Mouse (Mus musculus): ENCODE measurements at regions not wholly inside any gene's neighbourhood (a gene's known extent, or its start where the extent isn't known, plus 50 kb on each side); places are given as distances from the start of the nearest gene placed in this dataset.
A peak's percentile ranks its signal among the peaks of the same experiment; 100 is the strongest.

DNA sequence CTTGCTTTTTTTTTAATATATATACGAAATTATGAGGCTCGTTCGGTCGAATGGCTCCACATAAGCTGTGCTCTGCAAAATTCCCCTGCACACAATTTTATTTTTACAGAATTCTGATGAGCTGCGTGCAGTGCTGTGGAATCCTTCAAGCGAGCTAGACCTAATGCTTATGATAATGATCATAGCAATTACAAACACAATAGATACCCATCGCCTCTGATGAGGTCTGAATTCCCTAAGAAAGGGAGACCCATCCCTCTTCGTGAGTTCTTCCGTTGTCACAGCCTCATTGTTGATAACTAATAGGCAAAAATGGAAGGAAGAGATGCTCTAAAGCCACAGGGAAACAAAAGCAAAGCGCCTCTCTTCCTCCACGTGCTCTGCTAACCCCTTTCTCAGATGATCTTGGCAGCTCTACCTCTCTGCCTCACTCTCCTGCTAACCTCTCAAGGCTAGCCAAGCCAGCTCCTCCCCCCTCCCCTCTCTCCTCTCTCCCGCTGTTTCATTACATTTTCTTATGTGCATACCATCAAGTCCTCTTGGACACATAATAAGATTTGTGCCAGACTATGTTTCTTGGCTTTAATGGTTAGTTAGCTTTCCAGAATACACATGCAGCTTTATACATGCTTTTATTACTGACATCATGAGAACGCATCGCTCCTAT, 367.7 kb upstream of the Adgrl2 start:
- 59% methylated on average over 14 of the region's 14 CpGs for WGBS
- Histone ChIP-seq H3K36me3 (ENCODE audit: control insufficient read depth, insufficient read depth, low read length) (no peaks in the 10 kb centered on the region), H3K27me3 (ENCODE audit: control insufficient read depth, insufficient read depth, low read length) (no peaks in the 10 kb centered on the region), H3K4me1 (ENCODE audit: control insufficient read depth, insufficient read depth, insufficient read length, low read length) (peaks cover 3% of the 10 kb centered on the region; the same call in 1 of the 2 replicates), H3K27ac (ENCODE audit: insufficient read depth, low read depth, low read length) (no peak overlapping the region), H3K4me3 (ENCODE audit: low read depth, low read length) (no peak overlapping the region)
- no peak for TF ChIP-seq CTCF (IDR thresholded peaks at IDR 0.05; ENCODE audit: extremely low read depth, insufficient read length, insufficient replicate concordance, low read depth, low read length)
- no peak for TF ChIP-seq POLR2A (IDR thresholded peaks at IDR 0.05; ENCODE audit: low read depth, low read length)

DNA sequence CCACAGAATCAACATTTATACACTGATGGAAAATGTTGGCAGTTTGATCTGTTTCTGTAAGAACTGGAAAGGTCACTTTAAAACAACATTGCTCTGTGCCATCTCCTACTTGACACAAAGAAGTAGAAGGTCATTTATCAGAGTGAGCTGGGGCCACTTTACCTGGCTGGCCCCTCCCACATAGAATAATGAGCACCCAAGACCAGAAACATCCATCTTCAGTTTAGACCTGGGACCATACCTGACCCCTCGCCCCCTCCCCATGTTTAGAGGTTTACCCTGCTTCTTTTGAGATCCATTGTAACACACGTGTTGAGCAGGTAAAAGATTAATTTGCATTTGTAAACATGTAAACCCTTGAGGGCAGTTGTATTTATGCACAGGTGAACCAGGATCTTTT, 366.8 kb upstream of the Adgrl2 start:
- Histone ChIP-seq H3K27ac (ENCODE audit: insufficient read depth, low read depth, low read length) (no peak overlapping the region), H3K36me3 (ENCODE audit: control insufficient read depth, insufficient read depth, low read length) (no peaks in the 10 kb centered on the region), H3K4me3 (ENCODE audit: low read depth, low read length) (no peak overlapping the region), H3K4me1 (ENCODE audit: control insufficient read depth, insufficient read depth, insufficient read length, low read length) (peaks cover 3% of the 10 kb centered on the region; the same call in 1 of the 2 replicates), H3K27me3 (ENCODE audit: control insufficient read depth, insufficient read depth, low read length) (no peaks in the 10 kb centered on the region)
- WGBS: 48% methylated on average over 2 of the region's 2 CpGs
- TF ChIP-seq CTCF (IDR thresholded peaks at IDR 0.05; ENCODE audit: extremely low read depth, insufficient read length, insufficient replicate concordance, low read depth, low read length) (no peak), POLR2A (IDR thresholded peaks at IDR 0.05; ENCODE audit: low read depth, low read length) (no peak)

DNA sequence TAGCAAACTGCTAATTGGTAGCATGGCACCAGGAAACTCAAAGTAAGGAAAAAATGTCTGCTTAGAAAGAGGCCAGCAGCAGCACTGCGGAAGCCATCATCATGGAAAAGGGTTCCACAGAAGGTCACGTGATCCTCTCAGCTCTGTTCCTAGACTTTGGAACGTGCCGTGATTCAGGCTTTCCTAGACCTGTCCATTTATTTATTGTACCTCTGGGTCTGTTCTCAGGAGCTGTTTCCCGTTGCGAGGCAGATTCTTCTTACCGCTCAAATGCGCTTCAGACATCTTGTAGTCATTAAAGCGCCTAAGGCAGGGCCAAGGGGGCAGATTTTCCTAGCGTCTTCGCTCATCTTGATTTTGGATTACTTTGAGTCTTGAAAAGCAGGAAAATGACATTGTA, 365.0 kb upstream of the Adgrl2 start:
- WGBS: 94% methylated on average over 11 of the region's 11 CpGs
- Histone ChIP-seq H3K27me3 (ENCODE audit: control insufficient read depth, insufficient read depth, low read length) (no peaks in the 10 kb centered on the region), H3K27ac (ENCODE audit: insufficient read depth, low read depth, low read length) (no peak overlapping the region), H3K4me3 (ENCODE audit: low read depth, low read length) (no peak overlapping the region), H3K36me3 (ENCODE audit: control insufficient read depth, insufficient read depth, low read length) (no peaks in the 10 kb centered on the region), H3K4me1 (ENCODE audit: control insufficient read depth, insufficient read depth, insufficient read length, low read length) (peaks cover 3% of the 10 kb centered on the region; the same call in 1 of the 2 replicates)
- TF ChIP-seq POLR2A (IDR thresholded peaks at IDR 0.05; ENCODE audit: low read depth, low read length): no peak

DNA sequence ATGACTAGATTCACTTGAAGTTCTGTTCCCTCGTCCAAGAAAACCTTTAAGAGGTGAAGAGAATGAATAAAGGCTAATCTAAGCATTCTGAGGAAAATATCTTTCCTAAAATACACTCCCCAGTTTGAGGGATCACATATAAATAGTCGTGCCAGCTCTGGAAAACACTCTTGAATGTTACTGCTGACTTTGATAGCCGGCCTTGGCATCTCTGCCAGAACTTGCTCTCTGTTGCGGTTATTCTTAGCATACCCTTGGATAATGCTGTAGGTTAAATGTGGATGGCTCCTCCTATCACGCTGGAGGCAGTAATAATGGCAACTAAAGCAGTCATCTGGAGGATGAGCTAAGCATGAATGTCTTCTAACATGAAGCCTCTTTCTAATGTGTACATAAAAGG, 363.6 kb upstream of the Adgrl2 start:
- no peak overlapping the region for H3K4me3 ChIP-seq (ENCODE audit: low read depth, low read length)
- 82% methylated on average over 5 of the region's 5 CpGs for WGBS
- peaks cover 3% of the 10 kb centered on the region; the same call in 1 of the 2 replicates for H3K4me1 ChIP-seq (ENCODE audit: control insufficient read depth, insufficient read depth, insufficient read length, low read length)
- H3K36me3 ChIP-seq (ENCODE audit: control insufficient read depth, insufficient read depth, low read length): no peaks in the 10 kb centered on the region
- no peaks in the 10 kb centered on the region for H3K27me3 ChIP-seq (ENCODE audit: control insufficient read depth, insufficient read depth, low read length)
- TF ChIP-seq CTCF (IDR thresholded peaks at IDR 0.05; ENCODE audit: extremely low read depth, insufficient read length, insufficient replicate concordance, low read depth, low read length): no peak
- TF ChIP-seq POLR2A (IDR thresholded peaks at IDR 0.05; ENCODE audit: low read depth, low read length): no peak
- H3K27ac ChIP-seq (ENCODE audit: insufficient read depth, low read depth, low read length): no peak overlapping the region

DNA sequence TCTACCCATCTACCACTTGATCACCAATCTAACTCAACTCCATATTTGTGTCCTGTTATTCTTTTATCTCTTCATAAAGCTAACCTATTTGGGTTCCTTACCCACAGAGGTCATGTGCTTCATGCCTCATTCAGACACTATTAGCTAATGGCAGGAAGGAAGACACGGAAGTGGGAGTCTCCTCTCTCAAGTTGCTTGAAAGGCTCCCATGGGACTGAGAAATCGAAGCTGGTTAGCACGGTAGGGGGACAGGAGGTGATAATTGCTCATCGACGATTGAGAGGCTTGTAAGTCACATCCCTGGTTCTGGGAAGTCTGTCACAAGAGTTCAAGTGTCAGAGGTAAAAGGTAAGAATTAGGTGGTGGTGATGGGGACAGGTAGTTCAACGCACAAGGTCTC, 362.2 kb upstream of the Adgrl2 start:
- Histone ChIP-seq H3K27ac (ENCODE audit: insufficient read depth, low read depth, low read length) (no peak overlapping the region), H3K4me3 (ENCODE audit: low read depth, low read length) (no peak overlapping the region), H3K27me3 (ENCODE audit: control insufficient read depth, insufficient read depth, low read length) (no peaks in the 10 kb centered on the region), H3K36me3 (ENCODE audit: control insufficient read depth, insufficient read depth, low read length) (no peaks in the 10 kb centered on the region), H3K4me1 (ENCODE audit: control insufficient read depth, insufficient read depth, insufficient read length, low read length) (no peaks in the 10 kb centered on the region)
- TF ChIP-seq POLR2A (IDR thresholded peaks at IDR 0.05; ENCODE audit: low read depth, low read length): no peak
- TF ChIP-seq CTCF (IDR thresholded peaks at IDR 0.05; ENCODE audit: extremely low read depth, insufficient read length, insufficient replicate concordance, low read depth, low read length): no peak
- 64% methylated on average over 6 of the region's 6 CpGs for WGBS

DNA sequence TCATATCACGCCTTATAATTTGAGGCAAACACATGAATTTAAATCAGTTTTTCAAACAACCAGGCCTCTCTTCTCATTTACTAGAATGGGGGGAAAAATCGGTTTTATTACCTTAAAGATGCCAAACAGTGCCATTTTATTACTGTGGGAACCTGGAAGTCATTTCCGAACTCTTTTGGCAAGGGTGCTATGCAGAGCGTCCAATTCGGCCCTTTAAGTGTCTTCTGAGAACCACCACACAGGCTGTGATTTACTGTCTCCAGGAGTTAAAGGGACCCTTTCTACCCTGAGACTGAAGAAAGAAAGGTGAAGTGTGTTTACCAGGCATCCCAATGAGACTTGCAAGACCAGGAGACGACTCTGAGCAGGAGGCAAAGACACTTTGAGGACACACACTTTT, 359.4 kb upstream of the Adgrl2 start:
- H3K4me1 ChIP-seq (ENCODE audit: control insufficient read depth, insufficient read depth, insufficient read length, low read length): 0 out of 2 replicates have a peak, but pooled peaks cover 2% of the 10 kb centered on the region
- no peaks in the 10 kb centered on the region for H3K27me3 ChIP-seq (ENCODE audit: control insufficient read depth, insufficient read depth, low read length)
- TF ChIP-seq POLR2A (IDR thresholded peaks at IDR 0.05; ENCODE audit: low read depth, low read length) (no peak), CTCF (IDR thresholded peaks at IDR 0.05; ENCODE audit: extremely low read depth, insufficient read length, insufficient replicate concordance, low read depth, low read length) (no peak)
- H3K4me3 ChIP-seq (ENCODE audit: low read depth, low read length): no peak overlapping the region
- 48% methylated on average over 6 of the region's 6 CpGs for WGBS
- H3K27ac ChIP-seq (ENCODE audit: insufficient read depth, low read depth, low read length): no peak overlapping the region
- no peaks in the 10 kb centered on the region for H3K36me3 ChIP-seq (ENCODE audit: control insufficient read depth, insufficient read depth, low read length)

DNA sequence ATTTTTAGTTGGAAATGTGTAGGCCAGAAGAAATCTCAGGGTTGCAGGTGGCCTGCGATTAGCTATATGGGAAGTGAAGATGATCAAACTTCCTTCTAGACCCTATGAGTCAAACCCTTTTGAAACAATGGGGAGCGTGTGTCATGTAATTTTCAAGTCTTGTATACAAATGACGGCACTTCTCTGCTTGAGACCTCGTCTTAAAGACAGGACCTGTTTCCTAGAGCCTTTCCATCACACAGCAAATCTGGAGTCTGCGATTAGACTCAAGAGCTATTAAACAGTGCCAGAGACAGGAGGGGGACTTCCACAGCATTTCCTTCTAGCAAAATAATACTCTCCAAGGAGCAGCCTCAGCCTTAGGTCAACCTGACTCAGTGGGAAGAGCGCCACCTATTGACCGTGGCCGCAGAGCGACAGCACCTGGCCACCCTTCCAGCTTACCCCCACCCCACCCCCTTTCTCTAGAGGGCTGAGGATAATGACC, 358.9 kb upstream of the Adgrl2 start:
- Histone ChIP-seq H3K4me1 (ENCODE audit: control insufficient read depth, insufficient read depth, insufficient read length, low read length) (0 out of 2 replicates have a peak, but pooled peaks cover 2% of the 10 kb centered on the region), H3K4me3 (ENCODE audit: low read depth, low read length) (no peak overlapping the region), H3K27me3 (ENCODE audit: control insufficient read depth, insufficient read depth, low read length) (no peaks in the 10 kb centered on the region), H3K36me3 (ENCODE audit: control insufficient read depth, insufficient read depth, low read length) (no peaks in the 10 kb centered on the region), H3K27ac (ENCODE audit: insufficient read depth, low read depth, low read length) (no peak overlapping the region)
- TF ChIP-seq POLR2A (IDR thresholded peaks at IDR 0.05; ENCODE audit: low read depth, low read length) (no peak), CTCF (IDR thresholded peaks at IDR 0.05; ENCODE audit: extremely low read depth, insufficient read length, insufficient replicate concordance, low read depth, low read length) (peak; percentile 74)
- 32% methylated on average over 9 of the region's 9 CpGs for WGBS
